Mouse (Mus musculus) liver, embryonic 13.5 days (tissue): ENCODE measurements around the gene Hk1. TPM values are rescaled to one million over a fixed set of nuclear protein-coding genes. Genes with fewer than 3 reads are reported as not detected.

Source experiments
- ATAC-seq: fragments of 200-750 bp; cut with Nextera tagmentation; 2 replicates; pipeline ENCODE4 v1.8.0; 2017; ENCODE audit warnings: low read depth, mild to moderate bottlenecking, moderate number of reproducible peaks, moderate library complexity
- DNase-seq: peaks from one replicate; pipeline ENCODE4 v3.0.0; 2022
- H3K27ac ChIP-seq: fragments of 300-500 bp; sonication (generic); 2 replicates; pipeline ENCODE4 v1.5.1; 2015; ENCODE audit warnings: moderate library complexity, mild to moderate bottlenecking, inconsistent platforms
- H3K27me3 ChIP-seq: fragments of 300-500 bp; sonication (generic); 2 replicates; pipeline ENCODE4 v1.6.1; 2015; ENCODE audit warnings: mild to moderate bottlenecking, inconsistent platforms
- H3K36me3 ChIP-seq: fragments of 300-500 bp; sonication (generic); 2 replicates; pipeline ENCODE4 v1.6.1; 2015; ENCODE audit warnings: mild to moderate bottlenecking, inconsistent platforms
- H3K4me1 ChIP-seq: fragments of 300-500 bp; sonication (generic); replicated peaks from 2 replicates; pipeline ENCODE4 v1.6.1; 2015; ENCODE audit warnings: inconsistent platforms
- H3K4me2 ChIP-seq: fragments of 300-500 bp; sonication (generic); 2 replicates; pipeline ENCODE4 v1.6.1; 2015; ENCODE audit warnings: inconsistent platforms, mild to moderate bottlenecking, moderate library complexity
- H3K4me3 ChIP-seq: fragments of 300-500 bp; sonication (generic); replicated peaks from 2 replicates; pipeline ENCODE4 v1.5.1; 2015; ENCODE audit warnings: mild to moderate bottlenecking, inconsistent platforms
- H3K9ac ChIP-seq: fragments of 300-500 bp; sonication (generic); 2 replicates; pipeline ENCODE4 v1.6.1; 2015; ENCODE audit warnings: mild to moderate bottlenecking, inconsistent platforms
- H3K9me3 ChIP-seq: fragments of 300-500 bp; sonication (generic); replicated peaks from 2 replicates; pipeline ENCODE4 v1.6.1; 2016; ENCODE audit warnings: inconsistent platforms
- WGBS: fragments of 180-500 bp; shearing (Covaris S2); methylation state at CpG from one replicate; pipeline ENCODE4 v1.1.7; 2015; ENCODE audit not compliant: insufficient replicate concordance; 5-methylcytosine and 5-hydroxymethylcytosine counted together
- polyA plus RNA-seq: library from polyadenylated mRNA; unstranded; fragments of >200 nt; fragmentation: Nextera tagmentation; extraction: Ambion mirVana; gene quantifications from 2 replicates; pipeline ENCODE4 v1.2.1, GENCODE M21; 2015

Gene Hk1
- polyA plus RNA-seq, result 88.4 and 108 TPM in 2 replicates

DNA sequence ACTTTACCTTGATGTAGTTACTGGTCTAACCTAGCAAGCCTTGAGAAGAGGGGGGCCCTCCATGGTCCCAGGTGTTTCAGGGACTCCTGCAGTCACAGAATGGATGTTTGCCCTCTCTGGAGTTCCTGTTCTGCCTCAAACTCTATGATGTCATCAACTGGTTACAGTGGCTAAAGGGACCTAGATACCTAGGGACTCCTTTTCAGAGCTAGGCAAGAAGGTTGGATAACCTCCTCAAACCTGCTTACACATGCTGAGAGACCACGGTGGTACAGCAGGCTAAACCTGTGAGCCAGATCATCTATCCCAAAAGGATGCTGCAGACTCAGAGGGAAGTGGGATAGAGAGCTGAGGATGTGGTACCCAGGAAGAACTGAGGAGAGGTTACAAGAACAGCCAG, at the start of gene Hk1:
Gene Hk1 (minus strand): TSS at position 101 of the 400 bp plus-strand sequence.
- DNase-seq (no peak), ATAC-seq (no peak)
- H3K27me3 ChIP-seq, result peaks cover 6% of the 10 kb centered on the region; the same call in 1 of the 2 replicates
- no peak within 1 kb of the TSS for H3K4me2 ChIP-seq
- WGBS, result 62% methylated on average over 1 of the region's 1 CpGs
- no peak within 1 kb of the TSS for H3K27ac ChIP-seq
- no peaks in the 10 kb centered on the region for H3K4me1 ChIP-seq
- 0 out of 2 replicates have a peak, but pooled peaks cover 2% of the 10 kb centered on the region for H3K36me3 ChIP-seq
- no peaks in the 10 kb centered on the region for H3K9me3 ChIP-seq
- no peak within 1 kb of the TSS for H3K4me3 ChIP-seq
- H3K9ac ChIP-seq, result no peak within 1 kb of the TSS

DNA sequence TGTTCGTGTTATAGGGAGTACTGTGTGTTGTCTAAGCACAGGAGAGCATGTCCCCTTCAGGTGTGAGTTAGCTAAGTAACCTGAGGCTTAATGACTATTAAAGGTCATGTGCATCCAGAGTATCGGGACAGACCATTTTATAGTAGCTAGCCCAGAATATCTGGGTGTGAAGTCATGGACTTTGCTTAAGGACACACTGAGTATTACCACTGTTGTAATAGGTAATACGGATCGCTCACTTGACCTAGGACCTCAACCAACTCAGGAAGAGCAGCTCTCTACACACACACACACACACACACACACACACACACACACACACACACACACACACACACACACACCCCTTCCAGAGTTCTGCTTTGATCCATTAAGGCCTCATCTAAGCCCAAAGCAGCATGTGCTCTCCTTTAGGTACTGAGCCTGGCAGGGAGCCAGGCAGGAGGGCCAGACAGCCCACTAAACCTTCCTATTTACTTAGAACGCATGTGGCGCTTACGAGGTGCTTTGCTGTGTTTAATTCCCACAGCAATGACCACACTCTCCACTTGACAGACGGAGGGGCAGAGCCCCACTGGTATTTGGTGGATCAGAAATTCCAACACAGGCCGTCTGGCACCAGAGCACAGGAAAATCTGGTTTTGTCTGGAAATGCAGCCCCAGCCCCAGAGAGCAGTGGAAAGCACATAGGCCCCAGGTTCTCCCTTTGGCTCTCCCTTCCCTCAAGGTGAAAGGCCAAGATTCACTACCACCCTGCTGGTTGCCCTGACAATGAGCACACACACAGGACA, 45.6 kb upstream of the Hk1 start:
- ATAC-seq (no peak), DNase-seq (no peak)
- no peak overlapping the region for H3K9ac ChIP-seq
- no peaks in the 10 kb centered on the region for H3K9me3 ChIP-seq
- H3K4me2 ChIP-seq, result no peak overlapping the region
- no peaks in the 10 kb centered on the region for H3K27me3 ChIP-seq
- peaks cover 5% of the 10 kb centered on the region for H3K4me1 ChIP-seq
- H3K27ac ChIP-seq, result peak overlapping the region; percentile 47; the same call in 1 of the 2 replicates
- 59% methylated on average over 9 of the region's 9 CpGs for WGBS
- H3K36me3 ChIP-seq, result peaks cover 27% of the 10 kb centered on the region
- H3K4me3 ChIP-seq, result no peak overlapping the region

DNA sequence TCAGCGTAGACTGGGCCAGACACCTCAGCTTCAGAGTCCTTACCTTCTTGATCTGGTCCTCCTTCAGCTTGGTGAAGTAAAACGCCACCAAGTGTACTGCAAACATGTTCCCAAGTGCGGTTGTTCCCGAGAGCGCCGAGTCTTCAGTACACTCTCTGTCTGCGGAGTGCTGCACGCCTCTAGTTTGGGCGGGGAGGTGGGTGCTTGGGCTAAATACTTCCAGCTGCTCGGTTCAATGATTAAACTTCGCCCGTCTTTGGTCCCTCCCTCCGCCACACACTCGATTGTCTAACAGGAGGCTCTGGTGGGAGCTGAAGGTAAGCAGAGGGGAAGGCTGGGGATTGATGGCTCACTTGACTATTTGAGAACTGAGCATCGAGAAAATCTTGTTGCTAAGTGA, 42.5 kb upstream of the Hk1 start, which contains the start of gene Hkdc1:
Gene Hkdc1 (minus strand): TSS at position 237 of the 400 bp plus-strand sequence.
- Histone ChIP-seq H3K36me3 (no peaks in the 10 kb centered on the region), H3K27me3 (0 out of 2 replicates have a peak, but pooled peaks cover 1% of the 10 kb centered on the region), H3K9me3 (no peaks in the 10 kb centered on the region), H3K4me1 (peaks cover 5% of the 10 kb centered on the region), H3K9ac (no peak within 1 kb of the TSS), H3K4me2 (peak within 1 kb of the TSS; percentile 47), H3K27ac (no peak within 1 kb of the TSS; the same call in 1 of the 2 replicates), H3K4me3 (peak within 1 kb of the TSS; percentile 21; the same call in 1 of the 2 replicates)
- ATAC-seq (peak; percentile 39), DNase-seq (no peak)
- WGBS, result 54% methylated on average over 15 of the region's 15 CpGs

DNA sequence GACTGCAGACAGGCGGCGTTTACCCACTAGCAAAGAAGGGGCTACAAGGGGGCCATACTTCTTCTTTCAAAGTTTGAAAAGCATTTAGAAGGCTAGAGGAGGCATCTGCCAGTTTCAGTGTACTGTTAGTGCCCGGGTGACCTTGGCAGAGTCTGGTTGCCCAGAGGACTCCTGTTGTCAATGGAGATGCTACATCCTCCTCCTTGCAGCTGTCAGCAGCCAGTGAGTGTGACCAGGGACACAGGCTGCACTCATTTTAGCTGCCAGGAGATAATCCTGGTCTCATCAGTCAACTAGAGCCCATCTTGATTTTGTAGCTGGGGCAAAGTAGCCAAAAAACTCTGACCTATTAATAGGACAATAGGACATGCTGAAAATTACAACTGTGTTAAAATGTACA, 41.4 kb upstream of the Hk1 start:
- no peaks in the 10 kb centered on the region for H3K36me3 ChIP-seq
- H3K4me1 ChIP-seq, result peaks cover 9% of the 10 kb centered on the region
- H3K9ac ChIP-seq, result no peak overlapping the region
- peak overlapping the region; percentile 47 for H3K4me2 ChIP-seq
- no peaks in the 10 kb centered on the region for H3K9me3 ChIP-seq
- DNase-seq (no peak), ATAC-seq (no peak)
- WGBS, result 67% methylated on average over 3 of the region's 3 CpGs
- H3K4me3 ChIP-seq, result peak overlapping the region; percentile 6; the same call in 1 of the 2 replicates
- 0 out of 2 replicates have a peak, but pooled peaks cover 2% of the 10 kb centered on the region for H3K27me3 ChIP-seq
- no peak overlapping the region for H3K27ac ChIP-seq

DNA sequence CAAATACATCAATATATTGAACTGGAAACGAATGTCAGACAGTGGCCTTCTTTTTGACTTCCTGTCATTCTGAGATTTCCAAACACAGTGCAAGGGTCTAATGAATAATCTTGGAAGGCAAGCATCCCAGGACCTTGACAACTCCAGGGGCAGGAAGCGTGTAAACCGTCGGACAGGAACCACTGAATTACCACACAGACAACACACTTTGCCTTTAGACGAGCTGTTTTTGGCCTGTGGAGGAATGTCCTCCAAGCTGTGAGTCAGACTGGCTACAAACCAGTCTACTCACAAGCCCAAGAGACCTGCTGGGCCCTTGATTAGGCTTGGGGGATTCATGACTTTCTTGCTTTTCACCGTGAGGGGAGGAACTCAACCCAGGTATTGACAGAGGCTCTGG, 40.7 kb upstream of the Hk1 start:
- H3K9ac ChIP-seq, result no peak overlapping the region
- peak overlapping the region; percentile 9; the same call in 1 of the 2 replicates for H3K27ac ChIP-seq
- H3K9me3 ChIP-seq, result no peaks in the 10 kb centered on the region
- no peak for DNase-seq
- peak overlapping the region; percentile 47 for H3K4me2 ChIP-seq
- H3K27me3 ChIP-seq, result 0 out of 2 replicates have a peak, but pooled peaks cover 2% of the 10 kb centered on the region
- 43% methylated on average over 6 of the region's 6 CpGs for WGBS
- H3K36me3 ChIP-seq, result no peaks in the 10 kb centered on the region
- H3K4me3 ChIP-seq, result no peak overlapping the region
- no peak for ATAC-seq
- H3K4me1 ChIP-seq, result peaks cover 5% of the 10 kb centered on the region

DNA sequence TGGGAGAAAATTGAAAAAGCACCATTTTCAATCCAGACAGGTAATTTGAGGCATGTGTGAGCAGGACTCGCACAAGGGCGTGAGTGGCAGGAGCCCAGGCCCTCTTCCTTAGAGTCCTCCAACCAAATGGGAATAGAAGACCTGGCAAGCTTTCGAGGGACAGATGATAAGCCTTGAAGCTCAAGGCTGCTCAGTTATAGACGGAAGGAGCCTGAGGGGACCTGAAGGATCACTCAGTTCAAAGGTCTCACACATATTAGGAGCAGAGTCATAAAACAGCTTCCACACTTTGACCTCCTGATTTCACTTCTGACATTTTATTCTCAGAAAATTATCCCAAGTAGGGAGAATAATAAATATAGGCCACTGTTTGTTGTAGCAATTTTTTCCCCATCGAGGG, 39.7 kb upstream of the Hk1 start:
- H3K36me3 ChIP-seq, result no peaks in the 10 kb centered on the region
- no peak overlapping the region for H3K4me3 ChIP-seq
- WGBS, result 65% methylated on average over 5 of the region's 5 CpGs
- H3K9ac ChIP-seq, result no peak overlapping the region
- H3K27me3 ChIP-seq, result 0 out of 2 replicates have a peak, but pooled peaks cover 2% of the 10 kb centered on the region
- H3K4me1 ChIP-seq, result peaks cover 7% of the 10 kb centered on the region; the same call in 1 of the 2 replicates
- DNase-seq, result no peak
- ATAC-seq, result no peak
- H3K9me3 ChIP-seq, result no peaks in the 10 kb centered on the region
- no peak overlapping the region for H3K27ac ChIP-seq
- no peak overlapping the region for H3K4me2 ChIP-seq

DNA sequence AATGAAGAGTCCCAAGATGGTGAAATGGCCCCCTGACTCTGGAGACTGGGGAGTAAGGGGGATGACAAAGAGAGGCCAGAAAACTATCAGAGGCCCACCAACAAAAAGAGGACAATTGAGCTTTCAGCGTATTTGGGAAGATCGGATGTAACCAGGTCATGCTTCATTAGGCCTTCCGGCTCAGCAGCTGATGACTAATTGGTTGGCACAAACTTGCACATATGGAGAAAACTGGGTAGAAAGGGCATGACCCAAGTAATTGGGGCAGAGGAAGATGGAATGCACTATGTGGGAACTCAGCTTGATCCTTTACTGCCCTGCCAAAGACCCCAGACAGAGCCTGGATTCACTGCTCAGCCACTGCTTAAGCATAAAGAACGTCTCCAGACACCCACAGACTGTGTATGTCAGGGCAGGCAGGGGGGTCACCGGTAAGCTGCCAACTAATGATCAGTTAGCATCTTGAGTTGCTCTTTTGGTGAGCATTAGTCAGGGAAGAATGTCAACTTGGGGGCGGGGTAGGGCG, 39.2 kb upstream of the Hk1 start:
- Histone ChIP-seq H3K27me3 (0 out of 2 replicates have a peak, but pooled peaks cover 2% of the 10 kb centered on the region), H3K4me1 (peaks cover 7% of the 10 kb centered on the region; the same call in 1 of the 2 replicates), H3K4me3 (no peak overlapping the region), H3K9me3 (no peaks in the 10 kb centered on the region), H3K9ac (no peak overlapping the region), H3K4me2 (no peak overlapping the region), H3K27ac (no peak overlapping the region), H3K36me3 (no peaks in the 10 kb centered on the region)
- WGBS, result 72% methylated on average over 7 of the region's 7 CpGs
- no peak for DNase-seq
- ATAC-seq, result no peak

DNA sequence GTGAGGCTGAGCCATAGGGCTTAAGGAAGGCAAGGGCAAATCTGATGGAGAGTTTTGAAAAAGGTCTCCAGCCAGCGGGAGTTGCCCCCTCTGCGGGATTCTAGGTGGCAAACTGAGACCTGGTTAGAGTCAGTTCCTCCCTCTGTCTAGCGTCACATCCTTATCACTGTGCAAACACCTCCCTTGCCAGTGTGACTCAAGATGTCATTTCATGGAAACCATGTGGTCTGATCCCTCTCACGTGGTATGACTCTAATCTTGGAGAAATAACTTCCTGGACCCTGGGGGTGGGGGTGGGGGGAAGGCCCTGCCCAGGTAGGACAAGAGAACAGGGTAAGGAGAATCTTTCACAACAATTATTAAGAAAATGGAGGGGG, 33.9 kb upstream of the Hk1 start:
- no peaks in the 10 kb centered on the region for H3K36me3 ChIP-seq
- H3K27ac ChIP-seq, result peak overlapping the region; percentile 26; the same call in 1 of the 2 replicates
- WGBS, result 2% methylated on average over 4 of the region's 4 CpGs
- 0 out of 2 replicates have a peak, but pooled peaks cover 7% of the 10 kb centered on the region for H3K27me3 ChIP-seq
- DNase-seq (no peak), ATAC-seq (peak; percentile 57; the same call in 1 of the 2 replicates)
- no peak overlapping the region for H3K4me3 ChIP-seq
- no peak overlapping the region for H3K4me2 ChIP-seq
- no peak overlapping the region for H3K9ac ChIP-seq
- no peaks in the 10 kb centered on the region for H3K9me3 ChIP-seq
- peaks cover 18% of the 10 kb centered on the region for H3K4me1 ChIP-seq

DNA sequence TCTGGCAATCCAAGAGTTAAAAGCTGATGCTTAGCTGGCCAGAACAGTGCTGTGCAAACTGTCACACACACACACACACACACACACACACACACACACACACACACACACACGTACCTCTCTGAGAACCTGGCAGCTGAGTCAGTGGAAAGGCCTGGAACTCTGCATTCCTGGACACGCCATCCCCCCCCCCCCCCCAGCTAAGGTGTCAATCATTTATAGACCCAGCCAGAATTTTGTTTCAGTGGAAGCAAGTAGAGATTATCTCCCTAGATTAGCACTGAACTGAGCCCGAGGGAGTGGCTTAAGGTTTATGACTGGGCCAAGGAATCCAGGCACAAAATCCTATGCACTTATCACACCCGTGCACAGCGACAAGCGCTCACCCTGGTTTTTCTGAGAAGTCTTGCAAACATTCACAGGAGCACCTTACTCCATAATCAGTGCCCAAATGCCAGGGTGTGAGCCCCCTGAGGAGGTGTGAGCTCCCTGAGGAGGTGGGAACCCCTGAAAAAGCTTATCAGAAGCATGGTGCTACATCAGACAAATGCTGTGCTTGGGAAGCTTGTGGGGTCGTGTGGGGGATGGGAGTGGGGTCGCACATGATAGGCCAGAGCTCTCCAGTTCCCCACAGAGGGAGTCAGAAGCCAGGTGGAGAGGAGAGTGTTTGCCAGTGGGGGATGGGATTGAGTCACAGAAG, 33.3 kb upstream of the Hk1 start:
- ATAC-seq, result peak; percentile 51; the same call in 1 of the 2 replicates
- Histone ChIP-seq H3K27me3 (0 out of 2 replicates have a peak, but pooled peaks cover 9% of the 10 kb centered on the region), H3K4me3 (no peak overlapping the region), H3K27ac (peak overlapping the region; percentile 26; the same call in 1 of the 2 replicates), H3K4me1 (peaks cover 18% of the 10 kb centered on the region), H3K36me3 (no peaks in the 10 kb centered on the region), H3K9ac (no peak overlapping the region), H3K9me3 (no peaks in the 10 kb centered on the region), H3K4me2 (no peak overlapping the region)
- WGBS, result 8% methylated on average over 8 of the region's 8 CpGs
- no peak for DNase-seq

DNA sequence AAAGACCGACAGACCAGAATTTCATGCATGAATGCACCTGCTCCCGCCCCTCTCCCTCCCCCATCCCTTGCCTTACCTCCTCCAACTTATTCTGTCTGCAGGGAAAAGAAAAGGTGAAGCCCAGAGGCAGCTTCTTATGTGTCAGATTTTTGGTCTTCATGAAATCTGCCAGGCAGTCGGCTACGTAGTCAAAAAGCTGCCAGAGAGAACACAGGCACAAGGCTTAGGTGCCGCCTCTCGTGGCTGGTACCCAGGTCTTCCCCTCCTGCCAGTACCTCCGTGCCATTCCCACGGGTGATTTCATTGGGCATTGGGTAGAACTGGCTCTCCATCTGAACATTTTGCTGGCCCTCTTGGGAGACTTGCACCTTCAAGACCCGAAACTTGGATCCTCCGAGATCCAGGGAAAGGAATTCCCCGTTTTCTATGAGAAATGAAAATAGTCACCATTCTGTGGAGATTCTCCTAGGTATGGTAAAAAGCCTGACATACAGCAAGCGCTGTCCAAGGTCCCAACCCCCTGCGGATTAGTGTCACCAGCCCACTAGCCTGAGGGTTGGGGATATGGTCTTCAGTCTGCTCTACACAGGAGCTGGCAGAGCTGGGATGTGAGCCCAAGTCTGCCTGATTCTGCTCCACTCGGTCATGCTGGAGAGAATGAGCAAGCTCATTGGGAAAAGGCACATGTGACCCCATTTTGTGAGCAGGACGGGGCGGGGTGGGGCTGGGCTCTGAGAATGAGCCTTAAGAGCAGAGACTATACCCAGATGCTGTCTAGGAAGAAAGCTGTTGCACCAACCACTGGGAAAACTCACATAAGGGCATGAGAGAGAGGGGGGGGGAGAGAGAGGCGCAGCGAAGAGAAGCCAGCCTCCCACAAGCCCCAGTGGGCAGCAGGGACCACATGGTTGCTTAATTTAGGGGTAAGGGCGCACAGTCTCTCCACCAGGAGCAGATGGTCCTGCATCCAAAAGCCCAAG, 32.0 kb upstream of the Hk1 start:
- Histone ChIP-seq H3K36me3 (no peaks in the 10 kb centered on the region), H3K9ac (no peak overlapping the region), H3K27ac (no peak overlapping the region), H3K9me3 (no peaks in the 10 kb centered on the region), H3K4me3 (no peak overlapping the region), H3K4me1 (peaks cover 18% of the 10 kb centered on the region), H3K27me3 (peaks cover 12% of the 10 kb centered on the region; the same call in 1 of the 2 replicates), H3K4me2 (no peak overlapping the region)
- WGBS, result 59% methylated on average over 19 of the region's 19 CpGs
- ATAC-seq (no peak), DNase-seq (no peak)
